Mouse (Mus musculus): ENCODE data around the gene Fam205a1. TPM values are rescaled to one million over a fixed set of nuclear protein-coding genes. Genes with fewer than 3 reads are reported as not detected.

The Fam205a1 gene
- polyA plus RNA-seq (2014; fragmentation: Illumina TruSeq; extraction: RNeasy Lipid Tissue Mini Kit (QIAGEN cat#74804)) = not detected

DNA sequence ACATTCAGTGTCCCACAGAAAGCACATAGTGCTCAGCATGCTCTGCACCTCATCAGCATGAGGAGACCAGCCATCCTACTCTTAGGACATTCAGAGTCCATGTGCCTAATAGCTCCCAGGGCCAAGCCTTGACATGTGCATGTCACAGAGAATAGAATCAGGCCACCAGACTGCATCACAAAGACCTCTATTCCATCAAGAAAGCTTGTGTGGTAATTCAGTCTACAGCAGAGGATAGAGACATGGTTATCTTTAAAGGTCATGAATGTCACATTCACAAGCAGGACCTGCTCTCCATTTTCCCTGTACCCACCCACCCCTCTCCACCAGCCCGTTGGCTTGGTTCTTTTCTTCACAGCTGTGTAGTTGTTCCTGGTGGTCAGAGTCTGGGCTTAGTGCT lies at the start of gene Fam205a1:
Gene Fam205a1 (minus strand): TSS at position 101 of the 400 bp plus-strand sequence.

DNA sequence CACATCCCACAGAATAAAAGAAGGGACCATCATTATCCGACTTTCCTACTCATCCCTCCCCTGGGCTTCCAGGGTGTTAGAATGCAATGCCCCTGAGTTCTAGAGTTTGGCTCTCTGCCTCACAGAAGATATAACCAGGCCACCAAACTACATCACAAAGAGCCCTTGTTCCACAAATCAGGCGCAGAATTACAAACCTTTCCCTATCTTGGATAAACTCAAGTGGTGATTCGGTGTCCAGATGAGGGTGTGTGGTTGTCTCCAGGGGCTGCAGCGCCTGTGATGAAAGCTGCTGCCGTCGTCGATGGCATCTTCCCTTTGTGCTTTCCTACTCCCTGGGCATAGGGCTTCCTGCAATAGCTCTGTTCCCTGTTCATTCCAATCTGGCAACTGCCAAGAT lies 20.4 kb upstream of the Fam205a1 start, which contains the start of gene Fam205c:
Gene Fam205c (minus strand): TSS at position 101 of the 400 bp plus-strand sequence.

DNA sequence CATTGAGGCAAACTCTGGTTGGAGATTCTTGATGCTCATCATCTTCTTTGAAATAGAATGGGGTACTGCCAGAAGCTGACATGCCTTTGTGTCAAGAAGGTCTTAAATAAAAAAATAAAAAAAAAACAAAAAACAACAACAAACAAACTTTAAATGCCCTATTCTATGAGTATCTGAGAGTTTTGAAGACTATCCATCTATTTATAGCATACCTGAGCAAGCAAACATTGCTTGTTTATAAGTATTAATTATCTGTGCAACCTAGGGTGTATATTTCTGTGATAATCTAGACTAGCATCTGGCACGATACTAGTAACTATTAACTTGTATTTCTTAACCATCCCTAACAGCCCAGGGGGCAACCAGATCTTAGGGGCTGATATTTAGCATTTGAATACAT lies 3.0 kb upstream of the Fam205a1 start, which contains the start of gene Gm12394:
Gene Gm12394 (minus strand): TSS at position 101 of the 400 bp plus-strand sequence.

Other genes starting within 250 kb of the Fam205a1 start
- gene Gm10591, start 241.7 kb downstream of the Fam205a1 start, polyA plus RNA-seq (2014; fragmentation: Illumina TruSeq; extraction: RNeasy Lipid Tissue Mini Kit (QIAGEN cat#74804)) = 6.1 TPM
- gene Gm2564, start 224.2 kb downstream of the Fam205a1 start, polyA plus RNA-seq (2014; fragmentation: Illumina TruSeq; extraction: RNeasy Lipid Tissue Mini Kit (QIAGEN cat#74804)) = not detected
- gene Ccl27b, start 198.6 kb downstream of the Fam205a1 start, polyA plus RNA-seq (2014; fragmentation: Illumina TruSeq; extraction: RNeasy Lipid Tissue Mini Kit (QIAGEN cat#74804)) = not detected
- not detected for gene Il11ra2, start 192.0 kb downstream of the Fam205a1 start, polyA plus RNA-seq (2014; fragmentation: Illumina TruSeq; extraction: RNeasy Lipid Tissue Mini Kit (QIAGEN cat#74804))
- gene 4930578G10Rik, start 118.3 kb downstream of the Fam205a1 start, polyA plus RNA-seq (2014; fragmentation: Illumina TruSeq; extraction: RNeasy Lipid Tissue Mini Kit (QIAGEN cat#74804)) = not detected
- not detected for gene Ccl19, start 97.3 kb downstream of the Fam205a1 start, polyA plus RNA-seq (2014; fragmentation: Illumina TruSeq; extraction: RNeasy Lipid Tissue Mini Kit (QIAGEN cat#74804))
- gene Ccl21a, start 79.9 kb downstream of the Fam205a1 start, polyA plus RNA-seq (2014; fragmentation: Illumina TruSeq; extraction: RNeasy Lipid Tissue Mini Kit (QIAGEN cat#74804)) = not detected
- gene Gm12394, start 2.9 kb upstream of the Fam205a1 start, polyA plus RNA-seq (2014; fragmentation: Illumina TruSeq; extraction: RNeasy Lipid Tissue Mini Kit (QIAGEN cat#74804)) = not detected
- not detected for gene Fam205c, start 20.3 kb upstream of the Fam205a1 start, polyA plus RNA-seq (2014; fragmentation: Illumina TruSeq; extraction: RNeasy Lipid Tissue Mini Kit (QIAGEN cat#74804))
- 1.1 TPM for gene Phf24, start 62.8 kb upstream of the Fam205a1 start, polyA plus RNA-seq (2014; fragmentation: Illumina TruSeq; extraction: RNeasy Lipid Tissue Mini Kit (QIAGEN cat#74804))
- 0.83 TPM for gene Dnajb5, start 95.9 kb upstream of the Fam205a1 start, polyA plus RNA-seq (2014; fragmentation: Illumina TruSeq; extraction: RNeasy Lipid Tissue Mini Kit (QIAGEN cat#74804))
- not detected for gene 1700022I11Rik, start 115.7 kb upstream of the Fam205a1 start, polyA plus RNA-seq (2014; fragmentation: Illumina TruSeq; extraction: RNeasy Lipid Tissue Mini Kit (QIAGEN cat#74804))
- 261 TPM for gene Vcp, start 146.6 kb upstream of the Fam205a1 start, polyA plus RNA-seq (2014; fragmentation: Illumina TruSeq; extraction: RNeasy Lipid Tissue Mini Kit (QIAGEN cat#74804))
- 4.3 TPM for gene Fancg, start 156.6 kb upstream of the Fam205a1 start, polyA plus RNA-seq (2014; fragmentation: Illumina TruSeq; extraction: RNeasy Lipid Tissue Mini Kit (QIAGEN cat#74804))
- gene Pigo, start 171.9 kb upstream of the Fam205a1 start, polyA plus RNA-seq (2014; fragmentation: Illumina TruSeq; extraction: RNeasy Lipid Tissue Mini Kit (QIAGEN cat#74804)) = 1.5 TPM
- gene Stoml2, start 177.8 kb upstream of the Fam205a1 start, polyA plus RNA-seq (2014; fragmentation: Illumina TruSeq; extraction: RNeasy Lipid Tissue Mini Kit (QIAGEN cat#74804)) = 24.2 TPM
- gene Fam214b, start 192.3 kb upstream of the Fam205a1 start, polyA plus RNA-seq (2014; fragmentation: Illumina TruSeq; extraction: RNeasy Lipid Tissue Mini Kit (QIAGEN cat#74804)) = 1.5 TPM
- gene Unc13b, start 205.1 kb upstream of the Fam205a1 start, polyA plus RNA-seq (2014; fragmentation: Illumina TruSeq; extraction: RNeasy Lipid Tissue Mini Kit (QIAGEN cat#74804)) = 18.7 TPM

Measured in ovary, adult 10 weeks (tissue).